Mouse (Mus musculus): ENCODE measurements around the gene Arid1b.

GRCm38 (mm10) chr17:4980151-4980550 is 14.0 kb upstream of the Arid1b start:
- no peak for TF ChIP-seq CTCF (IDR thresholded peaks at IDR 0.05; ENCODE audit: extremely low read depth, insufficient read length, insufficient replicate concordance, low read depth, low read length)
- TF ChIP-seq POLR2A (IDR thresholded peaks at IDR 0.05; ENCODE audit: low read depth, low read length) = no peak

All from small intestine, adult 2 months (tissue).